Mouse (Mus musculus) right cerebral cortex, postnatal 36 days (tissue): Measurements from ENCODE around the gene Ralgps1.

Experiments used
- DNase-seq, 2 experiments: peaks; one replicate each; pipeline ENCODE4 v3.0.0; 2022; ENCODE audit warnings: low spot score in 2 of 2, mixed read lengths in 1 of 2

The Ralgps1 gene

DNA sequence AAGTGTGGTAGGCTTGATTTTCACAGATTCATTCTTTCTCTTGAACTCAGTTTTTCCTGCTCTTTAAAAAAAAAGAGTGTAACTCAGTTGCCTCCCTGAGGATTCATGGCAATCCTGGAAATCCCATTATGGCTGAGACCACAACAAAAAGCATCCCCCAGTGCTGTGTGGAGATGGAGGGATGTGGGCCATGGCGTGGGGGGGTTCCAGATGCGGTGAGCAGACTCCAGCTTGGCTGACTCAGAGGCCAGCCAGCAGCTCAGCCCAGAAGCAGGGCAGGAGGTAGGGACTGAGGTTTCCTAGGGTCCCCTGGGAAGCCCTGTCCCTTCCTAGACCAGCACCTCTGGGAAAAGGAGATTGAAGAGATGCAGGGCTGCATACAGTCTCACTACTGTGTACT lies 194.4 kb downstream of the Ralgps1 start:
- no peak for DNase-seq

- no peak for DNase-seq
Measured at GRCm38 (mm10) chr2:33176516-33176915, 194.8 kb downstream of the Ralgps1 start.

DNA sequence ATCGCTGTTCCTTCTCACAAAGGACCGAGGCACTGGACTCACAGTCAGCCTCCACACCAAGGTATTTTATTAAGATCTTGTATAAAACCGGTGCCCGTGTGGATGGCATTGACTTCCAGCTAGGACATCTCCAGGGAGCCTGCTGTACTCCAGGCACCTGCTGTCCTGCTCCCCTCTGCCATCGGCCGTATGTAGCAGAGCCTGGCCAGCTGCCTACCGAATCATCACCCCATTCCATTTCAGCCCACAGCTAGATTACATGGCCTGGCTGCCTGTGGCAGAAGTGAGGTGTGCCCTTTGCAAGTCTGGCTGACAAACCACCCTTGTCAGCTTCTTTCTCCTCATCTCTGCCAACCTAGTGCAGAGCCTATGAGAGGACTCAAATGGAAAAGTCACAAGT lies 197.6 kb downstream of the Ralgps1 start:
- DNase-seq, result no peak

DNA sequence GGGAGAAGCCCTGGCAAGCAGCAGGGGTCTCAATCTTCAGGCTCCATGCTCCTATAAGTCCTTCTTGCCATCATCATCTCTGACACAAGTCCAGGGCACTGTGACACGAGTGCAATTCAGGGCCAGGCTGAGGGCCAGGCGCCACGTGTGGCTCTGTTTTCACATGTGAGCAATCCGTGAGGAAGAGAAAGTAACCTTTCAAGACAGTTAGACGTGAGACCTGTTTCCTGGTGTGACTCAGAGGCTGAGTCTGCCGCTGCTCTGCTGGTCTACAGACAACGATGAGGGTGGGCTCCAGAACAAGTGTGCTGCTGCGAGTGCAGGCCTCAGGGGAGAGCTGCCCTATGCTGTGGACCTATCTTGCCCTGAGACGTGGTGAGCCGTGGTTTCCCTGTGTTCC lies 198.2 kb downstream of the Ralgps1 start:
- no peak for DNase-seq

DNA sequence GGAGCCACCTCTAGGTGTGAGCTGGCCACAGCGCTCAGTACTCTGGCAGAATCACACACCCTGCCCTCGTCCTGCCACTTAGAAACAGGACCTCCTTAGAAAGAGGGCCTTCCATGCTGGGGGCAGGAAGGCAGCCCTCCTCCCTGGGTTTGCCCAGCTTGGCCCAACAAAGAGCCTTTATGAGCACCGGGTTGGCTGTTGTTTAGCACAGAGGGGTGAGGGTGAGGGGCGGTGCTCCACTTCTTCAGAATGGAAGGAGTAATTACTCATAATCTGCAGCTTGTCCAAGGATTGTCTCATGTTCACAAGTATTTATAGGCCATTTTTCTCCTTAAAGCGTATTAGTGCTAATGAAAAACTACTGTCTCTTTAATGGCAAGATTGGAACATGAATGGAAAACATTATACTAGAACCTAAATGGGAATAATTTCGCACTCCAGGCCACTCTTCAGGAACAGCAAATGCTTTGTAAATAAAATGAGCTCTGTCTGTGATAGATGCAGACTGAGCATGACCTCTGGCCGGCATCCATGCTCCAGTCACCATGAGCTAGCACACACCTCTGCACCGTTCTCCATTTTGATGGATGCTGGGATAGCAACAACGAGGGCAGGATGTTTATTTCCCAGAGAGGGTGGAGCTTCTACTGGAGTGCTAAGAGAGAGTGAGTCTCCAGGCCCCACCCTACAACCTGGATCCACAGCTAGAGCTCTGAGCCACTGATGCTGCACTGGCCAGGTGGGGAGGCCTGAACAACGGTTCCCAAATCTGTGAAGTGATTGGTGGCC lies 200.3 kb downstream of the Ralgps1 start:
- no peak for DNase-seq

GRCm38 (mm10) chr2:33169445-33169844 lies 201.8 kb downstream of the Ralgps1 start:
- no peak for DNase-seq

DNA sequence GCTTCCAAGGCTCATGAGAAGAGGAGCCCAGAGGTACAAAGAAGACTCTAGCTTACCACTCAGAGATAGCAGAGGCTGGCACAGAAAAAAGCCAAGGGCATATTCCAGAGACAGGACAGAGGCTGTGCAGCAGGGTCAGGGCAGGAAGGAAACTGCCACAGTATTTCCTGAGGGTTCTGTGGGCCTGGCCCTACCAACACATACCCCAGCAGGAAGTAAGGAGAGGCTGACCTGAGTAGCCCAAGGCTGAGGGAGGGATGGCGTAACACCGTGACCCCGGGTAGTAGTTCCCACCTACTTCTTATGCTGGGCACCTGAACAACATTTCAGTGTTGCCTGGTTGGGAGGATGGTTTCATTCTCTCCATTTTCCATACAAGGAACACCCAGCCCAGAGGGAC lies 204.2 kb downstream of the Ralgps1 start:
- no peak for DNase-seq

DNA sequence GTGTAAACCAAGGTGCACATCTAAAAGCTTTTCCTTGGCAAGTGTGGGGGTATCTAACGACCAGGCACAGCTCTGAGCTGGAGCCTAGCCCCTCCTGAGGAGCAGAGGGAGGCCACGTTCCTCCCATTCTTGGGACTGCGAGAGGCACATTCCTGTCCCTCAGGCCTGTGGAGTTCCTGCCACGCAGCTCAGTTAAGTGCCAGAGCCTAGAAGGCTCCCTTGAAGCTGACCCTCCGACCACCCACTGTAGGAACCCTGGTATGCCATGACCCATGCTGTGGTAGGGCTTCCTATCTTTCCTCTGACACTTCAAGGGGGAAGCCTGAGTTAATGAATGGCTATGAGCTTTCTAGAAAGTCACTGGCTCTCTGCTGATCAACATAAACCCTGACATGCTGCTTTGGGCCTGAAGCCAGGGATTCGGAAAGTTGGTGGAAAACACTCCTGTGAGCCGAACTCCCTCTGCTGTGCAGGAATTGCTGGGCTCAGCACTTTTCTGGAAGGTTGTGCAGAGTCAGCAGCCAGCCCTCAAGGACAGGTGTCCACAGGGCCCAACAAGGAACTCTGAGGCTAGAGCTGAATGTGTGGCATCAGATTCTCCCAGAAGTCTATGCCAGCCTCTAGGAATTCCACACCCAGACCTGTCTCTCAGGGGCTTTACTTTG lies 205.4 kb downstream of the Ralgps1 start:
- DNase-seq, result no peak

GRCm38 (mm10) chr2:33165229-33165628 lies 206.1 kb downstream of the Ralgps1 start:
- DNase-seq, result no peak

DNA sequence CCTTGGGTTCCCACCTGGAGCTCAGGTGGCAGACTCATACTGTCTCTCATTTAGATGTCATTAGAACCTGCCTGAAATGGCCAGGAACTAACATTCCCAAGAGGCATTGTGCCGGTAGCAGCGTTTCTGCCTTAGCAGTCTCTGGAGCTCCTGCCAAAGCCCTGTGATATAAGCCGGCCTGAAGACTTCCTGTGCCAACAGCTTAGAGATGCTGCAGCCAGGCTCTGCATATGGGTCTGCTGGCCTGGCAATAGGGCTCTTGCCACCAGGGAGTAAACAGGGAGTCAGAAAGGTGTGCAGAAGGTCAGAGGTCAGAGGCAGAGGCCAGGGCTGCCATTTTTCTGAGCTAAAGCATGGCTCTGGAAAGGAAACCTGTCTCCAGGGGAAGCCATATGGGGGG lies 206.6 kb downstream of the Ralgps1 start:
- no peak for DNase-seq

- DNase-seq, result no peak
Measured at GRCm38 (mm10) chr2:33162126-33162525, 209.2 kb downstream of the Ralgps1 start.

DNA sequence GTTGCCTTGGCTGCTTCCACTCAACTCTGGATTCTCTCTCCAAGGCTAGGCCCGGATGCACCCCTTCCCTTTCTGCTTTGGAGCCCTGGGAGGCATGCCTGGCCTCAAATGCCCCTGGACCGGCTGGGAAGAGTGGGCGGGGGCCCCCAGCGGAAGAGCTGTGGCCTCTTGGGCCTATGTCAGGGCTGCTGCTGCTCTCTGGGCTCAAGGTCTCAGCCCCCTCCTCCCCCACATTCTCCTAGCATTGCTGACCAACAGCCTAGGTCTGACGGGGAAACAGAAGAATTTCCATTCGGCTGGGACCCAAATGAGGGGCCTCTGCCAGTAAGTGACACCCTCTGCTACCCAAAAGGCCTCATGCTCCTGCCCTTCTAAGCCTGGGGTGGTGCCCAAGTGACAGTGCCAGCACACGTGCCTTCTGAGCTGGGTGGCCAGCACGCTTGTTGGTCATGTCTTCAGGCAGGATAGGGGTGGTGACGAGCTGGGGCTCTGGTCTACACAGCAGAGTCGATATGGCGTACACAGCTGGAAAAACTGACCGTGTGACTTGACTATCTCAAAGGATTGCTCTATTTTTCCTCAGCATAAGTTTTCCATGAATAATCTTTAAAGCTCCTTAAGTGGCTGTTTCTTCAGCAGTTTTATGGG lies 210.8 kb downstream of the Ralgps1 start:
- DNase-seq, result no peak

DNA sequence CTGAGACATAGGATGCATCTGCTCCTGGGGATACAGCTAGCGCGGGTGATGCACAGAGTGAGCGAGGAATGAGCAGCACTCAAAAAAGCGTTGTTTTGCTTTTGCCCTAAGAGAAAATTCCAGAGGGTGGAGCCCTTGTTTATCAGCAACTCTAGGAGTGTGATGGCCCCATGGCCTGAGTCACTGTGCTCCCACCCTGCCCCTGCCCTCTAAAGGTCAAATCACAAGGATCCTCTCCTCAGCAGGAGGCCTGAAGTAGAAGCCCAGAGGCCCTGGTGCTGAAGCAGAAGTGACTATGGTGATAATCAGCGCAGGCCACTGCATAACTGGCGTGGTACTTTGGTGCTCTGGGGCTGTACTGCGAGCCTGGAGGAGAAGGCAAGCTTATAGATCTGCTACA lies 211.7 kb downstream of the Ralgps1 start:
- no peak for DNase-seq

DNA sequence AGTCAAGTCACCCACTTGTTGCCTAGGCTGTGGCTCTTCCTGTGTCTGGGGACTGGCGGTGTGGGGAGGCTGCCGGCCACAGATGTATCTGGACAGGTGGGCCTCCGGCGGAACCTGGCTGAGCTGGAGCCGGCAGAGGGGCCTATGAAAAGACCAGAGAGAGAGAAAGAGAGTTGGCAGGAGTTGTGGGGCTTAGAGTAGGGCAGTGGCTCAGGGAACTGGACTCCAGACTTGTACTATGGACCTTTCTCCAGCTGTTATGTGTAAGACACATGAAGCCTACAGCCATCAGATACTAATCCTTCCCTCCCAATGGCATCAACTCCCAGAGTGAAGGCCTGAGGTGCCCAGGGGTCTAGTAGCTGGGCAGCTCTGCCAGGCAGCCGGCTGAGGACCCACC lies 212.4 kb downstream of the Ralgps1 start:
- no peak for DNase-seq

GRCm38 (mm10) chr2:33156283-33156781 lies 215.0 kb downstream of the Ralgps1 start:
- no peak for DNase-seq

DNA sequence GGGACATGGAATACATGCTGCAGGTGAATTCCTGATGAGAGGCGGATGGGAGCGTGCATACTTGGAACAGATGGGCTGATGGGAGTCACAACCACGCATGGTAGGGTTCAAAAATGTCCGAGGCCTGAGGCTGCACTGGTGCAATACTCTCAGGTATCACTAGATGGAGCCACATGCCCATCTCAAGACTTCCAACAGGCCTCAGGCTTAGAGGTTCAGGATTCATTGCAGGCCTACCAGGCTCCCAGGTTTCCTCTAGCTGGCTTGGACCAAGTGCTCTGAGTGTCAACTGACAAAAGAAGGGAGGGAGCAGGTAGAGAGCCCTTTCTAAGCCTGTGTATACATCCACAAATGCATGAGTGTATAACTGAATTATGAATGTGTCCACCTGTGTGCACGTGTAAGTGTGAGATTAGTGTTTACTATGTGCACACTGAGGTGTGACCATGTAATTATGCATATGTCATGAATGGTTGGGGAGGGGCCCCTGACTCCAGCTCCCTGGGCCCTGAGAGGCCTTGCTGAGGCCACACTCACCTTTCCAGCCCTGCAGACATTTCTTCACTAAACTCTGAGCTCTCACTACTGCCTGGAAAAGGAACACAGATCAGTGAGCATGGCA lies 216.4 kb downstream of the Ralgps1 start:
- DNase-seq, result peak; percentile 64 to 65

GRCm38 (mm10) chr2:33146994-33147393 lies 224.3 kb downstream of the Ralgps1 start:
- no peak for DNase-seq

DNA sequence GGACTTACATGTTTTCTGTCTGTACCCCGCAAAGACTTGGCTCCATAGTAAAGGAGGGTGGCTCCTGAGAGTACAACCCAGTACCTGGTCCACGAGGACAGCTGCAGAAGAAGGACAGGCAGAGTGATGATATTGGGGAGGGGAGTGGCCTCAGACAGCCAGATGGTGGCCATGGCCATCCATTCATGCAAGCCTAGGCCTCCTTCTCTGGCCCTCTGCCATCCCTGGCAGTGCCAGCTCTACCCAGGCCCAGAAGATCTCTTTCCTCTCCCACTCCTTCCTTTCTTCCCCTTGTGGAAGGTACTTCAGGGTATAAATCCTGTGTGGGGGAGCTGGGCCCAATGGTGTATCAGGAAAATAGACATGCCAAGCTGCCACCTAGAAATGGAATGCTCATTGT lies 228.0 kb downstream of the Ralgps1 start:
- DNase-seq, result no peak

- no peak for DNase-seq
Measured at GRCm38 (mm10) chr2:33138491-33138890, 232.8 kb downstream of the Ralgps1 start.

DNA sequence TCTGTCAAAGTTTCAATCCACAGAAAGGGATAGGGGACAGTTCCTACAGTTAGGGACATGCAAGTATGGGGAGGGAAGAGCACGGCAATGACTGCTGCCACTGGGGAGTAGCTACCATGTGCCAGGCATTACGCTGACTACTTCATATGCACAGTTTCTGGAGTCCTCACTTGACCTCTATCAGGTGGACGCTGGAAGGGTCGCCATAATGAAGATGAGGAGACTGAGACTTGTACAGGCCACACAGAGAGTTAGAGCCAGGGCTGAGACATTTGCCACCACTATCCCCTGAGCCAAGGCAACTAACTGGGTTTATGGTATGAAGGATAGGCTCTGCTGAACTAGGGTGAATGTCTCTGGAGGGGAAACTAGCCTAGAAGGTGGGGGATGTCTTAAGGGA lies 233.6 kb downstream of the Ralgps1 start:
- DNase-seq, result no peak

- no peak for DNase-seq
Measured at GRCm38 (mm10) chr2:33137244-33137643, 234.0 kb downstream of the Ralgps1 start.

DNA sequence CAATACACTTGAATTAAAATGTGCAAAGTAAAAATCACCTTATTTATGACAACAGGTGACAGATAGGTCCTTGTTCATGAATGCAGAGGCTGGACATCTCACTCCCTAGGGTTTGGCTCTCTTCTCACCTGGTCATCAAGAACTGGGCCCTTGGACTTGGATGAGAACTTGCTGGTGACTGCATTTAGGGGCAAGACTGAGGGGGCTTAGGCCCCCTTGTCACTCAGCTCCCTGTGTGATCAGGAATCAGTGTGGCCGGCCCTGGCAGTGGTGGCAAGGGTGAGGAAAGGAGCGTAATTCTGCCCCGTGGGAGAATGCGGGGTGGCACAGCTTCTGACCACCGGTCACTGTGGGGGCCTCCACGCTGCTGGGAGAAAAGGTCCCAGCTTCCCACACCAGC lies 234.9 kb downstream of the Ralgps1 start:
- DNase-seq, result no peak
